Mouse (Mus musculus) ES-Bruce4 (cell line): ENCODE results near the gene Tnfaip8l1.

Source experiments
- CTCF ChIP-seq: IDR thresholded peaks from one replicate; pipeline ENCODE4 v1.8.1; 2011; ENCODE audit warnings: low read depth, low read length
- POLR2A ChIP-seq: IDR thresholded peaks from one replicate; pipeline ENCODE4 v1.8.1; 2011; ENCODE audit warnings: low read length; ENCODE audit not compliant: insufficient read depth

- TF ChIP-seq CTCF (no peak), POLR2A (no peak)
Observed at GRCm38 (mm10) chr17:56148790-56149618, 13.3 kb upstream of the Tnfaip8l1 start.
